Mouse (Mus musculus): Measurements from ENCODE around the gene Rasgrf2. TPM values are rescaled to one million over a fixed set of nuclear protein-coding genes. Genes with fewer than 3 reads are reported as not detected.

Gene Rasgrf2
- polyA plus RNA-seq, 1 experiment from 2014 or later = 0.41 TPM

GRCm38 (mm10) chr13:91915582-91916239, 215.7 kb downstream of the Rasgrf2 start:
- H3K4me3 ChIP-seq (ENCODE audit: low read length) = no peak overlapping the region
- H3K27ac ChIP-seq (ENCODE audit: low read length) = no peak overlapping the region
- no peak overlapping the region for H3K4me2 ChIP-seq (ENCODE audit: low read depth, low read length)
- 0 out of 2 replicates have a peak, but pooled peaks have one; percentile 33 for ATAC-seq (replicated peaks; ENCODE audit: extremely low read depth, insufficient read depth, low FRiP score)
- no peaks in the 10 kb centered on the region for H3K36me3 ChIP-seq (ENCODE audit: control insufficient read depth, insufficient read depth)
- H3K9ac ChIP-seq (ENCODE audit: low read length) = no peak overlapping the region
- no peaks in the 10 kb centered on the region for H3K27me3 ChIP-seq (ENCODE audit: control insufficient read depth, insufficient read depth, low read length)
- peaks cover 7% of the 10 kb centered on the region for H3K4me1 ChIP-seq (ENCODE audit: control insufficient read depth, insufficient read depth, low read length)
- WGBS = 72% methylated on average over 6 of the region's 6 CpGs
- no peaks in the 10 kb centered on the region for H3K9me3 ChIP-seq (replicated peaks; ENCODE audit: control insufficient read depth, low read length)

DNA sequence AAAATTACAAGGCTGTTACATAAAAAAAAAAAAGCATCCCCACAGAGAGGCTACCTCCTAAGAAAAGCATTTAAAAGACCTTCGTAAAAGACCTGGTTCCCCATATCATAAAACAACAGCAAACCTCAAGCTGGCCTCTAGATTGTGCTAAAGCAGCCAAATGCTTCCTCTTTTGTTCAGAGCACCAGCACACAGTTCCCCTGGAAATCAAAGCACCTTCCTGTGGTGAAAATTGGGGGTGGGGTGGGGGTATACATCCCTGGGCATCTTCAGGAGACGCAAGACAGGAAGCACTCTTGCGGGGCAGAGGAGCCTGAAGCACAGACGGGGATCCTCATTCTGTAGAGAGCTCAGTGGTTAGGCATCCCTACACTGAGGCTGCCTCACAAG, 216.3 kb downstream of the Rasgrf2 start:
- no peaks in the 10 kb centered on the region for H3K9me3 ChIP-seq (replicated peaks; ENCODE audit: control insufficient read depth, low read length)
- no peak overlapping the region for H3K27ac ChIP-seq (ENCODE audit: low read length)
- no peak overlapping the region for H3K4me3 ChIP-seq (ENCODE audit: low read length)
- H3K9ac ChIP-seq (ENCODE audit: low read length) = no peak overlapping the region
- no peak overlapping the region for H3K4me2 ChIP-seq (ENCODE audit: low read depth, low read length)
- ATAC-seq (replicated peaks; ENCODE audit: extremely low read depth, insufficient read depth, low FRiP score) = 0 out of 2 replicates have a peak, but pooled peaks have one; percentile 11
- 42% methylated on average over 4 of the region's 4 CpGs for WGBS
- no peaks in the 10 kb centered on the region for H3K27me3 ChIP-seq (ENCODE audit: control insufficient read depth, insufficient read depth, low read length)
- no peaks in the 10 kb centered on the region for H3K36me3 ChIP-seq (ENCODE audit: control insufficient read depth, insufficient read depth)
- peaks cover 7% of the 10 kb centered on the region for H3K4me1 ChIP-seq (ENCODE audit: control insufficient read depth, insufficient read depth, low read length)

DNA sequence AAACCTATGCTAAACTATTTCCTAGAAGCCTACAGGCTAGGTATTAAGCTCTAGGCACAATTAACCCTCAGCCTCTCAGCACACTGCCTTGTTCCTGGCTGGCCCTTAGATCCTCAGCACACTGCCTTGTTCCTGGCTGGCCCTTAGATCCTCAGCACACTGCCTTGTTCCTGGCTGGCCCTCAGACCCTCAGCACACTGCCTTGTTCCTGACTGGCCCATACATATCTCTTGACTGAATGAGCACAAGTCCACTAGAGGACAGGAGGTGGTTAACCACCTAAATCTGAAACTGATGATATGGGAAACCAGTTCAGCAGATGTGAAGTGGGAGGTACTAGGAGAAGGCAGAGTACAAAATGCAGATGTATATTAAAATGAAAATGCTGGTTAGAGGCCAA, 219.8 kb downstream of the Rasgrf2 start:
- no peak overlapping the region for H3K4me3 ChIP-seq (ENCODE audit: low read length)
- H3K27ac ChIP-seq (ENCODE audit: low read length) = no peak overlapping the region
- H3K27me3 ChIP-seq (ENCODE audit: control insufficient read depth, insufficient read depth, low read length) = no peaks in the 10 kb centered on the region
- H3K4me2 ChIP-seq (ENCODE audit: low read depth, low read length) = no peak overlapping the region
- H3K36me3 ChIP-seq (ENCODE audit: control insufficient read depth, insufficient read depth) = no peaks in the 10 kb centered on the region
- no peak overlapping the region for H3K9ac ChIP-seq (ENCODE audit: low read length)
- no peaks in the 10 kb centered on the region for H3K9me3 ChIP-seq (replicated peaks; ENCODE audit: control insufficient read depth, low read length)
- no peak for ATAC-seq (replicated peaks; ENCODE audit: extremely low read depth, insufficient read depth, low FRiP score)
- H3K4me1 ChIP-seq (ENCODE audit: control insufficient read depth, insufficient read depth, low read length) = peaks cover 7% of the 10 kb centered on the region

- H3K9ac ChIP-seq (ENCODE audit: low read length) = no peak overlapping the region
- H3K27ac ChIP-seq (ENCODE audit: low read length) = no peak overlapping the region
- ATAC-seq (replicated peaks; ENCODE audit: extremely low read depth, insufficient read depth, low FRiP score) = peak; percentile 65
- peaks cover 7% of the 10 kb centered on the region for H3K4me1 ChIP-seq (ENCODE audit: control insufficient read depth, insufficient read depth, low read length)
- no peak overlapping the region for H3K4me2 ChIP-seq (ENCODE audit: low read depth, low read length)
- no peaks in the 10 kb centered on the region for H3K36me3 ChIP-seq (ENCODE audit: control insufficient read depth, insufficient read depth)
- H3K27me3 ChIP-seq (ENCODE audit: control insufficient read depth, insufficient read depth, low read length) = no peaks in the 10 kb centered on the region
- H3K4me3 ChIP-seq (ENCODE audit: low read length) = no peak overlapping the region
- H3K9me3 ChIP-seq (replicated peaks; ENCODE audit: control insufficient read depth, low read length) = no peaks in the 10 kb centered on the region
These were observed 220.2 kb downstream of the Rasgrf2 start for GRCm38 (mm10) chr13:91911211-91911610.

DNA sequence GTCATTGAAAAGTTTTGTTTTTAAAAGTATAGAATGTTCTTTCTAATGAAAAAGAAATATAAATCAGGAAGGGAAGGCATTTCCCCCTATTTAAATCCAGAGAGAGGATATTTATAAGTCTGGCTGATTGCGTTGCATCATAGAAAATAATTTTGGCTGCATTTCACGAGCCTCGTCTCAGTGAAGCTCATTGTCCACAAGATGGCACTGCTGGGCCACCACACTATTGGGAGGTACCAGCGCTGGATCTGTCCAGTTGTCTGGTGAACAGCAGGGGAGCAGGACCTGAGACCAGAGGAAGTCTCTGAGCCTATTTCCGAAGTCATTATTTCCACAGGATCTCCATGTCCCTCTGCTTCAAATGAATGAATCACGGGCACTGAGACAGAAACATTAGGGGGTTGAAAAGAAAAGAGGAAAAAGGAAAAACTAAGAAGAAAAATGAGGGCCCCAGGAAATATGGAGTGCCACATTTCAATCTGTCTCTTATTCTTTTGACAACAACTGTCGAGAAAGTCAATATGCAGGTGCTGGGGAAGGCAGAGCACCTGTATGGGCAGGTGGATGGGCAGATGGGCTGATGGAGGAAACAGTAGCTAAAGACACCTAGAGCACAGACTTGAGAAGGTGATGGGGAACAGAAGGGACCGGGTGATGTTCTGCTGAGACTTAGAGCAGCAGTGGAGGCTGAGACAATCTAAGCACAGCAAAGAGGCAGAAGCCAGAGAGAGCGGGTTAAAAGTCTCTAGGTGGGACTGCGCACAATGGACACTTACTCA, 223.1 kb downstream of the Rasgrf2 start:
- ATAC-seq (replicated peaks; ENCODE audit: extremely low read depth, insufficient read depth, low FRiP score) = peak; percentile 75
- H3K4me1 ChIP-seq (ENCODE audit: control insufficient read depth, insufficient read depth, low read length) = peaks cover 7% of the 10 kb centered on the region
- H3K27ac ChIP-seq (ENCODE audit: low read length) = no peak overlapping the region
- no peak overlapping the region for H3K9ac ChIP-seq (ENCODE audit: low read length)
- no peaks in the 10 kb centered on the region for H3K9me3 ChIP-seq (replicated peaks; ENCODE audit: control insufficient read depth, low read length)
- H3K27me3 ChIP-seq (ENCODE audit: control insufficient read depth, insufficient read depth, low read length) = no peaks in the 10 kb centered on the region
- no peak overlapping the region for H3K4me2 ChIP-seq (ENCODE audit: low read depth, low read length)
- H3K4me3 ChIP-seq (ENCODE audit: low read length) = no peak overlapping the region
- WGBS = 38% methylated on average over 10 of the region's 10 CpGs
- no peaks in the 10 kb centered on the region for H3K36me3 ChIP-seq (ENCODE audit: control insufficient read depth, insufficient read depth)

- no peaks in the 10 kb centered on the region for H3K27me3 ChIP-seq (ENCODE audit: control insufficient read depth, insufficient read depth, low read length)
- peaks cover 6% of the 10 kb centered on the region for H3K4me1 ChIP-seq (ENCODE audit: control insufficient read depth, insufficient read depth, low read length)
- H3K4me3 ChIP-seq (ENCODE audit: low read length) = no peak overlapping the region
- no peak overlapping the region for H3K9ac ChIP-seq (ENCODE audit: low read length)
- no peaks in the 10 kb centered on the region for H3K9me3 ChIP-seq (replicated peaks; ENCODE audit: control insufficient read depth, low read length)
- no peaks in the 10 kb centered on the region for H3K36me3 ChIP-seq (ENCODE audit: control insufficient read depth, insufficient read depth)
- no peak for ATAC-seq (replicated peaks; ENCODE audit: extremely low read depth, insufficient read depth, low FRiP score)
- no peak overlapping the region for H3K27ac ChIP-seq (ENCODE audit: low read length)
- 78% methylated on average over 3 of the region's 3 CpGs for WGBS
- H3K4me2 ChIP-seq (ENCODE audit: low read depth, low read length) = no peak overlapping the region
These were observed 225.1 kb downstream of the Rasgrf2 start for GRCm38 (mm10) chr13:91906338-91906737.

GRCm38 (mm10) chr13:91896476-91896875, 235.0 kb downstream of the Rasgrf2 start:
- no peaks in the 10 kb centered on the region for H3K36me3 ChIP-seq (ENCODE audit: control insufficient read depth, insufficient read depth)
- H3K27me3 ChIP-seq (ENCODE audit: control insufficient read depth, insufficient read depth, low read length) = no peaks in the 10 kb centered on the region
- 16% methylated on average over 1 of the region's 1 CpGs for WGBS
- no peak overlapping the region for H3K4me2 ChIP-seq (ENCODE audit: low read depth, low read length)
- no peak overlapping the region for H3K4me3 ChIP-seq (ENCODE audit: low read length)
- 0 out of 2 replicates have a peak, but pooled peaks cover 4% of the 10 kb centered on the region for H3K9me3 ChIP-seq (replicated peaks; ENCODE audit: control insufficient read depth, low read length)
- no peak overlapping the region for H3K9ac ChIP-seq (ENCODE audit: low read length)
- no peak overlapping the region for H3K27ac ChIP-seq (ENCODE audit: low read length)
- ATAC-seq (replicated peaks; ENCODE audit: extremely low read depth, insufficient read depth, low FRiP score) = no peak
- no peaks in the 10 kb centered on the region for H3K4me1 ChIP-seq (ENCODE audit: control insufficient read depth, insufficient read depth, low read length)

GRCm38 (mm10) chr13:91893132-91893531, 238.3 kb downstream of the Rasgrf2 start:
- 68% methylated on average over 6 of the region's 6 CpGs for WGBS
- Histone ChIP-seq H3K36me3 (ENCODE audit: control insufficient read depth, insufficient read depth) (no peaks in the 10 kb centered on the region), H3K9ac (ENCODE audit: low read length) (no peak overlapping the region), H3K4me3 (ENCODE audit: low read length) (no peak overlapping the region), H3K27me3 (ENCODE audit: control insufficient read depth, insufficient read depth, low read length) (no peaks in the 10 kb centered on the region), H3K4me1 (ENCODE audit: control insufficient read depth, insufficient read depth, low read length) (no peaks in the 10 kb centered on the region), H3K4me2 (ENCODE audit: low read depth, low read length) (no peak overlapping the region), H3K9me3 (replicated peaks; ENCODE audit: control insufficient read depth, low read length) (no peaks in the 10 kb centered on the region), H3K27ac (ENCODE audit: low read length) (no peak overlapping the region)
- no peak for ATAC-seq (replicated peaks; ENCODE audit: extremely low read depth, insufficient read depth, low FRiP score)

- H3K4me2 ChIP-seq (ENCODE audit: low read depth, low read length) = no peak overlapping the region
- no peak overlapping the region for H3K9ac ChIP-seq (ENCODE audit: low read length)
- H3K4me1 ChIP-seq (ENCODE audit: control insufficient read depth, insufficient read depth, low read length) = no peaks in the 10 kb centered on the region
- H3K27ac ChIP-seq (ENCODE audit: low read length) = no peak overlapping the region
- no peaks in the 10 kb centered on the region for H3K9me3 ChIP-seq (replicated peaks; ENCODE audit: control insufficient read depth, low read length)
- 87% methylated on average over 6 of the region's 6 CpGs for WGBS
- no peaks in the 10 kb centered on the region for H3K27me3 ChIP-seq (ENCODE audit: control insufficient read depth, insufficient read depth, low read length)
- H3K4me3 ChIP-seq (ENCODE audit: low read length) = no peak overlapping the region
- ATAC-seq (replicated peaks; ENCODE audit: extremely low read depth, insufficient read depth, low FRiP score) = no peak
- H3K36me3 ChIP-seq (ENCODE audit: control insufficient read depth, insufficient read depth) = no peaks in the 10 kb centered on the region
These were observed 241.3 kb downstream of the Rasgrf2 start for GRCm38 (mm10) chr13:91890031-91890619.
